Mouse (Mus musculus): ENCODE results near the gene Nhs. TPM values are rescaled to one million over a fixed set of nuclear protein-coding genes. Genes with fewer than 3 reads are reported as not detected.

Gene Nhs
- total and polyA plus RNA-seq, 3 experiments: 0.04 TPM; not detected in 2

GRCm38 (mm10) chrX:161790182-161790581 lies 369.3 kb downstream of the Nhs start:
- no peak overlapping the region for H3K4me3 ChIP-seq (ENCODE audit: control insufficient read depth in 1 of 2, insufficient read depth in 1 of 2, low read depth in 2 of 2, low read length in 2 of 2)
- no peaks in the 10 kb centered on the region for H3K79me2 ChIP-seq (ENCODE audit: control insufficient read depth, insufficient read depth, low read length, poor library complexity)
- H3K4me1 ChIP-seq (ENCODE audit: control insufficient read depth in 1 of 2, insufficient read depth in 2 of 2, low read length in 2 of 2): no peaks in the 10 kb centered on the region
- no peak overlapping the region for H3K27ac ChIP-seq (ENCODE audit: control insufficient read depth, low read depth, low read length)
- no peak for TF ChIP-seq RCOR1 (IDR thresholded peaks at IDR 0.05; ENCODE audit: low read depth, low read length)
- TF ChIP-seq MYC (IDR thresholded peaks at IDR 0.05; ENCODE audit: low read depth, low read length): no peak
- no peak for TF ChIP-seq MYB (IDR thresholded peaks at IDR 0.05; ENCODE audit: low read depth, low read length)
- no peak for TF ChIP-seq CHD1 (IDR thresholded peaks at IDR 0.05; ENCODE audit: low read depth, low read length)
- no peak for TF ChIP-seq UBTF (IDR thresholded peaks at IDR 0.05; ENCODE audit: borderline replicate concordance, insufficient read depth, low read depth, low read length)
- TF ChIP-seq SMC3 (IDR thresholded peaks at IDR 0.05; ENCODE audit: low read depth, low read length): no peak
- TF ChIP-seq BHLHE40 (IDR thresholded peaks at IDR 0.05; ENCODE audit: borderline replicate concordance, low read depth, low read length): no peak
- TF ChIP-seq POLR2A (IDR thresholded peaks at IDR 0.05; ENCODE audit: control insufficient read depth in 1 of 2, insufficient read depth in 1 of 2, low read depth in 1 of 2, low read length in 2 of 2, poor library complexity in 1 of 2): no peak
- no peak for TF ChIP-seq HCFC1 (IDR thresholded peaks at IDR 0.05; ENCODE audit: low read depth, low read length)
- DNase-seq (ENCODE audit: low read depth, low spot score): no peak
- no peaks in the 10 kb centered on the region for H3K36me3 ChIP-seq (ENCODE audit: control insufficient read depth in 1 of 2, insufficient read depth in 2 of 2, low read length in 2 of 2)
- no peaks in the 10 kb centered on the region for H3K9me3 ChIP-seq (replicated peaks; ENCODE audit: insufficient read depth, low read length)
- no peak overlapping the region for H3K9ac ChIP-seq (ENCODE audit: control insufficient read depth, low read depth, low read length, poor library complexity, severe bottlenecking)
- H3K27me3 ChIP-seq (ENCODE audit: control insufficient read depth in 1 of 2, insufficient read depth in 2 of 2, low read length in 2 of 2): no peaks in the 10 kb centered on the region

Data from MEL (cell line).